8 mouse cellular contexts compared by ENCODE assay signal in genomic region chr10:12921551-12922040, GRCm38 (mm10). TPM values are rescaled to one million over a fixed set of nuclear protein-coding genes. Genes with fewer than 3 reads are reported as not detected.
DNase-seq lines count a peak whose midpoint lies in the region; ATAC-seq and TF ChIP-seq lines count a peak whose summit lies in the region.

No protein-coding gene starts in this region.

- intact Hi-C loops in heart, adult 2 months (cut with DNase I): loop anchor here (2.0 to 5.0 kb wide), 6 partner anchors 43 to 229 kb away; partner anchors contain the start of genes Stx11 and Utrn
- intact Hi-C loops in heart, postnatal 36 days (cut with DNase I): loop anchor here (2.0 to 5.0 kb wide), 5 partner anchors 53 to 231 kb away; partner anchors contain the start of gene Utrn

- WGBS in heart, adult 2 months: 29% methylated on average over 11 of the region's 11 CpGs
- WGBS in kidney, embryonic 16.5 days: 40% methylated on average over 11 of the region's 11 CpGs
- WGBS in midbrain, embryonic 14.5 days: 54% methylated on average over 11 of the region's 11 CpGs

- H3K27me3 ChIP-seq in heart, adult 2 months (ENCODE audit: control insufficient read depth, insufficient read depth, low read length): no peaks in the 10 kb centered on the region
- no peaks in the 10 kb centered on the region for H3K27me3 ChIP-seq in Patski
- H3K27me3 ChIP-seq in kidney, embryonic 16.5 days (ENCODE audit: insufficient read depth, low read length): no peaks in the 10 kb centered on the region
- H3K27me3 ChIP-seq in midbrain, embryonic 14.5 days (ENCODE audit: control insufficient read depth, insufficient read depth, low read length): no peaks in the 10 kb centered on the region

- no peaks in the 10 kb centered on the region for H3K36me3 ChIP-seq in heart, adult 2 months (ENCODE audit: control insufficient read depth, insufficient read depth, low read length)
- no peaks in the 10 kb centered on the region for H3K36me3 ChIP-seq in kidney, embryonic 16.5 days (ENCODE audit: insufficient read depth, low read length)
- no peaks in the 10 kb centered on the region for H3K36me3 ChIP-seq in midbrain, embryonic 14.5 days (ENCODE audit: control insufficient read depth, insufficient read depth, low read length)

- CTCF ChIA-PET in Patski (lab: Charles Lee): interaction anchor here (1.3 to 2.2 kb wide), 6 partner anchors 12 to 231 kb away, joined by 3 to 9 read pairs (median 6); partner anchors contain the start of gene Stx11

- POLR2A ChIA-PET in Patski (lab: Charles Lee): no interaction called here

- H3K79me2 ChIP-seq in heart, adult 2 months (replicated peaks; ENCODE audit: control insufficient read depth, insufficient read depth, low read length): no peaks in the 10 kb centered on the region

- peak overlapping the region; percentile 93 for H3K4me3 ChIP-seq in heart, adult 2 months
- peak overlapping the region; percentile 75 for H3K4me3 ChIP-seq in kidney, embryonic 16.5 days (ENCODE audit: low read length)
- no peak overlapping the region for H3K4me3 ChIP-seq in midbrain, embryonic 14.5 days (replicated peaks; ENCODE audit: low read depth, low read length)

- H3K4me2 ChIP-seq in kidney, embryonic 16.5 days (replicated peaks; ENCODE audit: low read depth, low read length): peak overlapping the region; percentile 70
- H3K4me2 ChIP-seq in midbrain, embryonic 14.5 days (ENCODE audit: low read length): peak overlapping the region; percentile 63

- TF ChIP-seq EP300 in heart, adult 2 months (IDR thresholded peaks at IDR 0.05; ENCODE audit: insufficient read depth, low read depth, low read length): no peak

- no peaks in the 10 kb centered on the region for H3K9me3 ChIP-seq in kidney, embryonic 16.5 days (ENCODE audit: low read length)
- H3K9me3 ChIP-seq in midbrain, embryonic 14.5 days (ENCODE audit: control insufficient read depth, low read length): no peaks in the 10 kb centered on the region

- DNase-seq in heart, adult 2 months: peak in 1 of 2 experiments; percentile 22
- no peak for DNase-seq in heart, postnatal 36 days
- no peak for DNase-seq in Patski (ENCODE audit: low read depth, low spot score)
- DNase-seq in fibroblast of lung, adult 2 months (ENCODE audit: low read depth): peak; percentile 23
- peak; percentile 18 for DNase-seq in midbrain, embryonic 14.5 days
- DNase-seq in left cerebral cortex, adult 18-20 months (ENCODE audit: low spot score in 2 of 2): no peak

- in situ Hi-C loops in Patski (cut with MboI; ENCODE audit: low pct_unique_long_range_greater_than_20kb): loop anchor here (5.0 kb wide), 2 partner anchors 86 to 229 kb away; partner anchors contain the start of gene Sf3b5

- no peak overlapping the region for H3K27ac ChIP-seq in heart, adult 2 months
- H3K27ac ChIP-seq in kidney, embryonic 16.5 days (ENCODE audit: low read length): no peak overlapping the region
- no peak overlapping the region for H3K27ac ChIP-seq in midbrain, embryonic 14.5 days (replicated peaks; ENCODE audit: low read depth, low read length)

- peak; percentile 64 for TF ChIP-seq CTCF in heart, adult 2 months (IDR thresholded peaks at IDR 0.05)
- peak; percentile 23 for TF ChIP-seq CTCF in Patski (IDR thresholded peaks at IDR 0.05)

- H3K9ac ChIP-seq in heart, adult 2 months (ENCODE audit: low read depth, low read length): no peak overlapping the region
- H3K9ac ChIP-seq in kidney, embryonic 16.5 days (replicated peaks; ENCODE audit: low read length): no peak overlapping the region; the same call in 1 of the 2 replicates
- no peak overlapping the region for H3K9ac ChIP-seq in midbrain, embryonic 14.5 days (replicated peaks; ENCODE audit: low read length)

- TF ChIP-seq POLR2A in heart, adult 2 months (IDR thresholded peaks at IDR 0.05; ENCODE audit: insufficient read depth, low read depth, low read length): no peak

- ATAC-seq in Patski: no peak
- ATAC-seq in kidney, embryonic 16.5 days (ENCODE audit: low FRiP score, low TSS enrichment): no peak
- no peak for ATAC-seq in midbrain, embryonic 14.5 days (ENCODE audit: low FRiP score, low TSS enrichment)
- ATAC-seq in erythroid progenitor cell, adult 5-6 weeks (replicated peaks; ENCODE audit: low FRiP score, poor library complexity, severe bottlenecking): no peak

- H3K4me1 ChIP-seq in heart, adult 2 months (ENCODE audit: control insufficient read depth, insufficient read depth, low read length): no peaks in the 10 kb centered on the region; the same call in 1 of the 2 replicates
- peaks cover 8% of the 10 kb centered on the region for H3K4me1 ChIP-seq in kidney, embryonic 16.5 days (ENCODE audit: insufficient read depth, low read length)
- H3K4me1 ChIP-seq in midbrain, embryonic 14.5 days (ENCODE audit: control insufficient read depth, insufficient read depth, low read length): 0 out of 2 replicates have a peak, but pooled peaks cover 8% of the 10 kb centered on the region

RNA-seq across cellular contexts. Expression of gene Stx11, which starts 42.5 kb away (rescaled TPM):
- 1 to 10 TPM; 2.7 to 4.0 TPM for total RNA-seq in heart, adult 2 months (2021)
- 1.7 and 2.2 TPM in 2 replicates for polyA plus RNA-seq in heart, adult 2 months (2012; rRNA removed)
- 1 to 10 TPM; 1.3 to 2.2 TPM for total RNA-seq in heart, postnatal 36 days (2021)
- polyA plus RNA-seq in Patski (2021): 4.2 TPM
- polyA plus RNA-seq in kidney, embryonic 16.5 days (2015; fragmentation: Nextera tagmentation; extraction: Ambion mirVana): 2.3 and 2.4 TPM in 2 replicates
- 0.93 and 2.4 TPM in 2 replicates for polyA plus RNA-seq in midbrain, embryonic 14.5 days (2014; fragmentation: Nextera tagmentation; extraction: Ambion mirVana)
- total RNA-seq in erythroid progenitor cell, adult 5-6 weeks (2015; ENCODE audit: low replicate concordance): 5.9 and 11.5 TPM in 2 replicates
- total RNA-seq in erythroid progenitor cell, adult 5-6 weeks (2017; ENCODE audit: low replicate concordance): 6.9 and 10.2 TPM in 2 replicates
- total RNA-seq in left cerebral cortex, adult 18-20 months (2021): under 1 TPM; 0.07 to 0.37 TPM

RNA-seq across cellular contexts. Expression of gene Utrn, which starts 52.4 kb away (rescaled TPM):
- 10 to 100 TPM; 61.8 to 68.1 TPM for total RNA-seq in heart, adult 2 months (2021)
- polyA plus RNA-seq in heart, adult 2 months (2012; rRNA removed): 18.8 and 33.4 TPM in 2 replicates
- 10 to 100 TPM; 65.5 to 73.0 TPM for total RNA-seq in heart, postnatal 36 days (2021)
- 40.9 TPM for polyA plus RNA-seq in Patski (2021)
- polyA plus RNA-seq in kidney, embryonic 16.5 days (2015; fragmentation: Nextera tagmentation; extraction: Ambion mirVana): 76.0 and 88.1 TPM in 2 replicates
- polyA plus RNA-seq in midbrain, embryonic 14.5 days (2014; fragmentation: Nextera tagmentation; extraction: Ambion mirVana): 10.6 and 19.1 TPM in 2 replicates
- total RNA-seq in erythroid progenitor cell, adult 5-6 weeks (2015; ENCODE audit: low replicate concordance): 8.3 and 23.5 TPM in 2 replicates
- total RNA-seq in erythroid progenitor cell, adult 5-6 weeks (2017; ENCODE audit: low replicate concordance): 6.3 and 11.8 TPM in 2 replicates
- total RNA-seq in left cerebral cortex, adult 18-20 months (2021): 10 to 100 TPM; 61.6 to 69.4 TPM

Comparison
In these comparisons a context has a peak if more than half of its experiments do, and no peak if none do; other contexts are left out.
1. DNase-seq: peak in fibroblast of lung, adult 2 months (single experiment) and midbrain, embryonic 14.5 days (single experiment); none in heart, postnatal 36 days (0 of 2), Patski (single experiment) and left cerebral cortex, adult 18-20 months (0 of 2).